Mouse (Mus musculus) C2C12 (cell line): ENCODE results near the gene Gm3072.
"Not testable (repeated sequence)": the region's sequence is repeated elsewhere in the genome, so short reads cannot be mapped to it uniquely, and the experiment has no call there.

Source experiments
- CEBPB ChIP-seq: IDR thresholded peaks from one replicate; pipeline ENCODE4 v1.6.1; 2011; ENCODE audit warnings: low read depth, mild to moderate bottlenecking, control low read depth, moderate library complexity
- CTCF ChIP-seq: IDR thresholded peaks from one replicate; pipeline ENCODE4 v1.5.1; 2011; ENCODE audit not compliant: control insufficient read depth, insufficient read depth, insufficient read length

GRCm38 (mm10) chr14:41630144-41630543 is 5.7 kb upstream of the Gm3072 start:
- TF ChIP-seq CEBPB, CTCF: not testable (repeated sequence)
